Mouse (Mus musculus) liver, embryonic 12.5 days (tissue): ENCODE data around the gene Etv4. TPM values are rescaled to one million over a fixed set of nuclear protein-coding genes. Genes with fewer than 3 reads are reported as not detected.
A peak's percentile ranks its signal among the peaks of the same experiment; 100 is the strongest.

Experiments used
- ATAC-seq: fragments of 200-750 bp; cut with Nextera tagmentation; 2 replicates; pipeline ENCODE4 v1.8.0; 2017; ENCODE audit warnings: moderate number of reproducible peaks, mild to moderate bottlenecking, moderate library complexity
- H3K27ac ChIP-seq: fragments of 300-500 bp; sonication (generic); 2 replicates; pipeline ENCODE4 v1.5.1; 2016; ENCODE audit warnings: mild to moderate bottlenecking
- H3K27me3 ChIP-seq: fragments of 300-500 bp; sonication (generic); replicated peaks from 2 replicates; pipeline ENCODE4 v1.6.1; 2016; ENCODE audit warnings: mild to moderate bottlenecking, moderate library complexity
- H3K36me3 ChIP-seq: fragments of 300-500 bp; sonication (generic); 2 replicates; pipeline ENCODE4 v1.6.1; 2016; ENCODE audit warnings: mild to moderate bottlenecking, moderate library complexity
- H3K4me1 ChIP-seq: fragments of 300-500 bp; sonication (generic); 2 replicates; pipeline ENCODE4 v1.6.1; 2016
- H3K4me2 ChIP-seq: fragments of 300-500 bp; sonication (generic); 2 replicates; pipeline ENCODE4 v1.6.1; 2016; ENCODE audit warnings: mild to moderate bottlenecking, moderate library complexity
- H3K4me3 ChIP-seq: fragments of 300-500 bp; sonication (generic); 2 replicates; pipeline ENCODE4 v1.5.1; 2016; ENCODE audit warnings: mild to moderate bottlenecking, moderate library complexity
- H3K9ac ChIP-seq: fragments of 300-500 bp; sonication (generic); 2 replicates; pipeline ENCODE4 v1.6.1; 2016; ENCODE audit warnings: mild to moderate bottlenecking, moderate library complexity
- H3K9me3 ChIP-seq: fragments of 300-500 bp; sonication (generic); replicated peaks from 2 replicates; pipeline ENCODE4 v1.6.1; 2016; ENCODE audit warnings: mild to moderate bottlenecking, moderate library complexity
- WGBS: fragments of 180-500 bp; shearing (Covaris S2); methylation state at CpG from one replicate; pipeline ENCODE4 v1.1.7; 2016; ENCODE audit not compliant: insufficient replicate concordance; 5-methylcytosine and 5-hydroxymethylcytosine counted together
- polyA plus RNA-seq: library from polyadenylated mRNA; unstranded; fragments of >200 nt; fragmentation: Nextera tagmentation; extraction: Ambion mirVana; gene quantifications from 2 replicates; pipeline ENCODE4 v1.2.1, GENCODE M21; 2016

Gene Etv4
- 1.4 and 2.0 TPM in 2 replicates for polyA plus RNA-seq

DNA sequence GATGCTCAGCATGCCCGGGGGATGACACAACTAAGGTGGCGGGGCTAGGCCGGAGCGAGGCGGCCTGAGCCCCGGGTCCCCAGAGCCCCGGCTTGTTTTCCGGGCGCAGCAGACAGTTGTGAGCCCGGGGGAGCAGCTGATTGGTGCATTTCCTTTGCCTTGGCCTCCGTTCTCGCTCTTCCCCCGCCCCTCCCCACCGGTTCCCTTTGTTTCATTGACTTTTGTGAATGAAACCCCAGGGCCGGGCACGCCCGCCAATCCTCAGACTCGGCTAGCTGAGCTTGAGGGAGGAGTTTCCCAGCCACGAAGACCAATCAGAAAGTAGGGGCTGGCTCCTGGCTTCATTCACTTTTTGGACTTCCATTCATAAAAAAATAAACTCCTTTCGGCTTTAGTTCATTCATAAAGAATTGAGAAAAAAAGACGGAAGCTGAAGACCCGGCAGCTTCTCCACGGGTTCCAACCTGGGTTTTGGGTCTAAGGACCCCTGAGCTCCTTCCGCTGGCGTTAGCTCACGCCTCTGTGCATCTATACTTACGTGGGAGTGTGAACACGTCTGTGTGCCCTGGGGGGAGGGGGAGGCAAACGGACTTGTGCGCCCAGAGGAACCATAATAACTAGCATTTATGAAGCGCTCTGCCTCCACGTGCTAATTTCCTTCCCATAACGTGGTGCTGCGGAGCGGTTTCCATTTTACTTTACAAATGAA, at the start of gene Etv4:
Etv4 (minus strand) TSS at position 229 of the 709 bp plus-strand sequence.
- WGBS = under 1% methylated on average over 35 of the region's 35 CpGs
- Histone ChIP-seq H3K27ac (no peak within 1 kb of the TSS), H3K4me2 (peak within 1 kb of the TSS; percentile 82), H3K4me1 (peaks cover 20% of the 10 kb centered on the region), H3K36me3 (no peaks in the 10 kb centered on the region), H3K4me3 (peak within 1 kb of the TSS; percentile 55), H3K27me3 (peaks cover 99% of the 10 kb centered on the region), H3K9me3 (no peaks in the 10 kb centered on the region), H3K9ac (peak within 1 kb of the TSS; percentile 29)
- ATAC-seq = peak; percentile 73

DNA sequence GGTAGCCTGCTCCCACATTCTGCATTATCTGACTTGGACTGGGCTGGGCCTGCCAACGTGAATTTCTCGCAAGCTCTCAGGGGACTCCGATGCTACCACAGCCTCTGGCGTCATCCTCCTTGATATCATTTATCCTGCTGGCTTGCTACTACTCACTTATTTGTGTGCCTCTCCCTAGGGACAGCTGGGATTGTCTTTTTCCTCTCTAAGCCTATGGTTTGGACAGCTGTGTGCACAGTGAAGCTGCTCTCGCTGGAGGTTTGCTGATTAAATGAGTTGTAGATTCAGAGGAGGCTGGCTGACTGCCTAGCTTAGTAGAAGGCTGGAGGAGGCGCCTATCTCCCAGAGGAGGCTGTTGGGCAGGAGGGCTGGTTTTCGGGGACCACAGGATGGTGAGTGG, 46.8 kb upstream of the Etv4 start:
- Histone ChIP-seq H3K9ac (no peak overlapping the region), H3K9me3 (no peaks in the 10 kb centered on the region), H3K27ac (no peak overlapping the region), H3K27me3 (peaks cover 18% of the 10 kb centered on the region; the same call in 1 of the 2 replicates), H3K4me3 (no peak overlapping the region), H3K4me1 (no peaks in the 10 kb centered on the region), H3K4me2 (no peak overlapping the region), H3K36me3 (no peaks in the 10 kb centered on the region)
- 57% methylated on average over 7 of the region's 7 CpGs for WGBS
- ATAC-seq = no peak

DNA sequence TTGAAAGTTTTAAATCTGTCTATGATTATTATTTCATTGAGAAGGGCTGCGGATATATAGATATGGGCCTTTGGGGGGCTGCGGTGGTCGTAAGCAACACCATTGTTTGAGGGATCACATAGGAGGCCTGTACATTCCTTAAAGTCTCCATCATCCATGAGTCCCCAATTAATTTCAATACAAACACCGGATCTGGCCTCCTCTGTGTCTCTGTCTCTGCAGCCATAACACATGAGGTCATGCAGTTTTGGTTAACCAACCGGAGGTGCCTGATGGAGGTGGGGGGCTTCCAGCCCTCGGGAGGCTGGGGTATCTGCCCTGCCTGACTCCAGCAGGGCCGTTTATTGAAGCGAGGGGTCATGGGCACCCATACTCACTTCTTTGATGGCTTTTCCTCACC, 45.4 kb upstream of the Etv4 start:
- H3K4me3 ChIP-seq = no peak overlapping the region
- H3K9ac ChIP-seq = no peak overlapping the region
- no peak overlapping the region for H3K27ac ChIP-seq
- ATAC-seq = no peak
- H3K27me3 ChIP-seq = peaks cover 18% of the 10 kb centered on the region; the same call in 1 of the 2 replicates
- no peaks in the 10 kb centered on the region for H3K36me3 ChIP-seq
- H3K4me1 ChIP-seq = no peaks in the 10 kb centered on the region
- WGBS = 67% methylated on average over 8 of the region's 8 CpGs
- no peak overlapping the region for H3K4me2 ChIP-seq
- H3K9me3 ChIP-seq = no peaks in the 10 kb centered on the region

DNA sequence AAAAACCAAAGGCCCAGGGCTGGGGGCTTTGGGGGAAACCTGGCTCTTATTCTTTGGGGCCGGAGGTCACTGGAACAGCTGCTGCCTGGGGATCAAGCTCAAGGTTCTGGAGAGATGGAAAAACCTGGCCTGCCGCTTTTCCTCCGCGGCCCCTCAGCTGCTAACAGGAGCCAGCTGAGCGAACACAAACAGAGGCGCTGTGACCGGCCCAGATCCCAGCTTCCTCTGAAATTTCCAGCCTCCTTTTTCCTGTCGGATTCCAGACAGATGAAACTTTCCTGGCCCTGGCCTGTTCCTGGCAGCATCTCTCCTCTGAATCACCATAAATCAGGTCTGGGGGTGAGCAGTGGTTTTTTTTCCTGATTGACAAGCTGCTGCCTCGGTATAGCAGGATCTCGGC, 44.9 kb upstream of the Etv4 start:
- no peaks in the 10 kb centered on the region for H3K4me1 ChIP-seq
- H3K27ac ChIP-seq = no peak overlapping the region
- peaks cover 18% of the 10 kb centered on the region; the same call in 1 of the 2 replicates for H3K27me3 ChIP-seq
- H3K4me3 ChIP-seq = no peak overlapping the region
- no peaks in the 10 kb centered on the region for H3K9me3 ChIP-seq
- no peak overlapping the region for H3K9ac ChIP-seq
- WGBS = 42% methylated on average over 10 of the region's 10 CpGs
- H3K4me2 ChIP-seq = no peak overlapping the region
- no peaks in the 10 kb centered on the region for H3K36me3 ChIP-seq
- no peak for ATAC-seq

DNA sequence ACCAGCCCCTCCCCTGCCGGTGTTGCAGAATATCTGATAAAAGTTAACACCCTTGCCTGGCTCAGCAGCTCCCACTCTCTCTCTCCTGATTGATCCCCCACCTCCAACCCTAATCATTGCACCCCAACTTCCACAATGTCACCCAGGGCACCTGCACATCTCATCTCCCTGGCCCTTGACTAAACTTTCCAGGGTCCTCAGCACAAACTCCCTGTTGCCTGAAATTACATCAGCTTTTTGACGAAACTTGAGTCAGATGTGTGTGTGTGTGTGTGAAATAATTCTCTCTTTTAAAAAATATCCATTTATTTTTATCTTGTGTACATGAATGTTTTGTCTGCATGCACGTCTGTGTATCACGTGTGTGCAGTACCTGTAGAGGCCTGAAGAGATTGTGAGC, 43.5 kb upstream of the Etv4 start:
- Histone ChIP-seq H3K27me3 (peaks cover 18% of the 10 kb centered on the region; the same call in 1 of the 2 replicates), H3K4me2 (no peak overlapping the region), H3K4me1 (no peaks in the 10 kb centered on the region), H3K36me3 (no peaks in the 10 kb centered on the region), H3K9ac (no peak overlapping the region), H3K4me3 (no peak overlapping the region), H3K27ac (no peak overlapping the region), H3K9me3 (no peaks in the 10 kb centered on the region)
- no peak for ATAC-seq
- 61% methylated on average over 4 of the region's 4 CpGs for WGBS

DNA sequence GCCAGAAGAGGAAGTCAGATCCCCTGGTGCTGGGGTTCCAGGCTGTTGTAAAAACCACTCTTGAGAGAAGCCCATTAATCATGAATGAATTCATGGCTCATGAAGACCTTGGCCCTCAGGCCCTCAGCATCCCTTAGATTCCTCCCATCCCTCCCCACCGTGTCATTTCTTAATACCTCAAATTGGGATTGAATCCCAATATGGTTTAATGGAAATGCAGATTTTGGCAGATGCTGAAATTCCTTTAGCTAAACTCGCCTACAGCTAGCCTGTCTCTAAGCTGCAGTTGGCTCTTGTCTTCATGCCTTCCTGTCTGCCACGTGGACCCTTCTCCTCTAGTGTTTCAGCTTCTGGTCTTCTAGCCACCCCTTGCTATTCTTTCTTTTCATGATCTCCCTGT, 38.0 kb upstream of the Etv4 start:
- no peak overlapping the region for H3K27ac ChIP-seq
- no peaks in the 10 kb centered on the region for H3K36me3 ChIP-seq
- no peaks in the 10 kb centered on the region for H3K4me1 ChIP-seq
- H3K9me3 ChIP-seq = no peaks in the 10 kb centered on the region; the same call in 1 of the 2 replicates
- ATAC-seq = no peak
- 51% methylated on average over 3 of the region's 3 CpGs for WGBS
- H3K4me2 ChIP-seq = no peak overlapping the region
- H3K4me3 ChIP-seq = no peak overlapping the region
- H3K9ac ChIP-seq = no peak overlapping the region
- no peaks in the 10 kb centered on the region for H3K27me3 ChIP-seq

DNA sequence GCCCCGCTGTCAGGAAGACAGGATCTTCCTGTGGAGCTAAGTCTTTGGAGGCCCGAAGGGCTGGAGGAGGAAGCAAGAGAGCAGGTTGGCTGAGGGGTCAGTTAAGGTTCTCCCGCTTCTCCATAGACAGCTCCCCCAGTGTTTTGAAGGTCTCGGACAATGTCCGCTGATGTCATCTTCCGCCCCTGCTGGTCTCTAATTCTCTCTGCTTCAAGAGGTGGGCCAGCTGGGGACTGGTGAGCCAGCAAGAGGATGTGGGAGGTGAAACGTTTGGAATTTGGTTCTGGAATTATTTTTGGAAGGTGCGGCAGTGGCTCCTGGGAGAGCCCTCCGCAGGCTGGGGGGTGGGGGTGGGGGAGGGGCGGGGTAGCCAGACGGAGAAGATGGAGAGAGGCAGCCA, 35.7 kb upstream of the Etv4 start:
- Histone ChIP-seq H3K4me3 (no peak overlapping the region), H3K4me1 (no peaks in the 10 kb centered on the region), H3K9me3 (no peaks in the 10 kb centered on the region; the same call in 1 of the 2 replicates), H3K27ac (no peak overlapping the region), H3K4me2 (no peak overlapping the region), H3K9ac (no peak overlapping the region), H3K36me3 (no peaks in the 10 kb centered on the region), H3K27me3 (peaks cover 8% of the 10 kb centered on the region)
- WGBS = 35% methylated on average over 11 of the region's 11 CpGs
- no peak for ATAC-seq

DNA sequence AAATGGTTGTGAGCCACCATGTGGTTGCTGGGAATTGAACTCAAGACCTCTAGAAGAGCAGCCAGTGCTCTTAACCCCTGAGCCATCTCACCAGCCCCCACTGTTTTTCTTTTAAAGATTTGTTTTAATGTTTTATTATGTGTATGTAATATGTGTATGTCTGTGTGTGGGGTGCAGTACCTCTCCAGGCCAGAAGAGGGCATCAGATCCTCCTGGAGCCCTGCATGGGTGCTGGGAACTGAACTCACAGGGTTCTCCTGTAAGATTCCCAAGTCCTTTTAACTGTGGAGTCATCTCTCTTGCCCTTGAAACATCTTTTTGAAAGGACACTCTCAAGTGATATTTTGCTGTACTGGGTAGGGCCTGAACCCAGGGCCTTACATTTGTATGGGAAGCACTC, 34.7 kb upstream of the Etv4 start:
- no peak for ATAC-seq
- no peak overlapping the region for H3K4me3 ChIP-seq
- no peaks in the 10 kb centered on the region; the same call in 1 of the 2 replicates for H3K9me3 ChIP-seq
- no peaks in the 10 kb centered on the region for H3K36me3 ChIP-seq
- no peak overlapping the region for H3K27ac ChIP-seq
- 0 out of 2 replicates have a peak, but pooled peaks cover 8% of the 10 kb centered on the region for H3K4me1 ChIP-seq
- H3K4me2 ChIP-seq = no peak overlapping the region
- peaks cover 19% of the 10 kb centered on the region for H3K27me3 ChIP-seq
- H3K9ac ChIP-seq = no peak overlapping the region

DNA sequence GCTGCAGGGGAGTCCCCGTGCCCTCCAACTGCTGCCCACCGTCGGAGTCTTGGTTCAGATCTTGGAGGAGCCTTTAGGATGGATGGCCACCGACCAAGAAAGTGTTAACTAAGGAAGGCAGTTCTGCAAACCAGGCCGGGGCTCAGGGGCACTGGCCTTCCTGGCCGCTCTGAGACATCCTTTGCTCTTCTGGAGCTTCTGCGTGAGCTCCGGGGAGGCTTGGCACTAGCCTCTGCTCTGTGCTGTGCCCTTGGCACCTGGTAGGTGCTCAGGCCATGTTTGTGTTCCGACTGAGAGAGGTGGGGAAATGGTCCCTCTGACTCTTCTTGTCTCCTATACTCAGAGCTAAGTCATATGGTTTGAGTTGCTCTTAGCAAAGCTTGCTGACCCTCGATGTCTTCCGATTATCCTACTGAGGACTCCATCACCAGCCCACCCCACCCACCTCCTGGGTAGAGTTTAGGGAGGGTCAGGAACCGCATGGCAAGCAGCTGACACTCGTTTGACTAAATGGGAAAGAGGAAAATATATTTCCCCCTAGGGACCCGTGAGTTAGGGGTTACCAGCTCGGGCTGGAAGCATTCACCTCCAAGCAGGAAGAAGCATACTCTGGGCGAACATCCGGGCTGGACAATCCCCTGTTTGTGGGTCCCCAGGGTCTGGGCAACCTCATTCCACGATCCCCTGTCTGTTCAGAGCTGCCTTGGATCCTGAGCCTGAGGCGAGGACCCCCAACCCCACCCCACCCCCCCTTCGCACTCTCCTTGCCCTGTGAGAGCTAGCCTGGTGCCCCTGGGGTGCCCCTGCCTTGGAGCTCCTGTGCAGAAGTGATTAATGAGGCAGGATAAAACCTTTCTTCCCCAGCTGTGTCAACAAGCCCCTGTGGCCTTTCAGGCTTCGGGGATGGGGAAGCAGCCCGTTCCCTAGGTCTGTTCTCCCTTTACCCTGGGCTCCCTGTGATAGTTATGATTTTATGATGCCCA, 30.2 kb upstream of the Etv4 start:
- no peak overlapping the region for H3K4me3 ChIP-seq
- H3K9ac ChIP-seq = no peak overlapping the region
- no peak overlapping the region for H3K27ac ChIP-seq
- H3K4me1 ChIP-seq = 0 out of 2 replicates have a peak, but pooled peaks cover 9% of the 10 kb centered on the region
- 24% methylated on average over 22 of the region's 22 CpGs for WGBS
- ATAC-seq = no peak
- H3K4me2 ChIP-seq = peak overlapping the region; percentile 35; the same call in 1 of the 2 replicates
- H3K9me3 ChIP-seq = no peaks in the 10 kb centered on the region; the same call in 1 of the 2 replicates
- H3K36me3 ChIP-seq = no peaks in the 10 kb centered on the region
- H3K27me3 ChIP-seq = peaks cover 40% of the 10 kb centered on the region

DNA sequence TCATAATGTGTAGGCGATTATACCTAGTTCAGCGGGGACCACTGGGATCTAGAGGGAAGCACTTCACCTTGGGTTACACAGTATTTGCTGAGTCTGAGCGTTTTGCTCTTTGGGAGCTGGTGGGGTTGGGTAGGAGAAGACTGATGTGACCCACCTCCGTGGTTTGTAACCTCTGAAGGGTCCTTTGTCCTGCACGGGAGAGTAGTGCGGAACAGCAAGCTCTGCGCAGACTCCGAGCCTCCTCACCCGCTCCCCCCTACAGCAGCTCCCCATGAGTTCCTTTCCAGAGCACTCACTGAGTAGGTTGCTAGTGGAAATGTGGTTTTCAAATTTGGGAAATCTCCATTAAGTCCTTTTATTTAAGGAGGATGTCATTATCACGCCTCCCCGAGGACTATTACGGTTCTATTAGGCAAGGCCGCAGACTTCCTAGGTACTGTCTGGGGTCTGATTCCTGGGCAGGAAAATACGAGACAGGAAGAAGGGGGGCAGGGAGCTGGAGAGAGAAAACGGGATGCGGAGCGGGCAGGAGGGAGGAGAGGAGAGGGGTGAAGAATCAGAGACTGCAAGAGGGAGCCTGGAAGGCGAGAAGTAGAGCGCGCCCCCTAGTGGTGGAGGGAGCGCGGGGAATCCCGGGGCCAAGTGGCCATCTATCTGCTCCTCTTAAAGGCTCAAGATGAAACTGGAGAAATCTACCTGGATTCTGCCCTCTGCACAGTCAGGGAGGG, 29.4 kb upstream of the Etv4 start:
- H3K9ac ChIP-seq = no peak overlapping the region
- no peak overlapping the region for H3K4me3 ChIP-seq
- H3K9me3 ChIP-seq = no peaks in the 10 kb centered on the region
- 20% methylated on average over 23 of the region's 23 CpGs for WGBS
- H3K27me3 ChIP-seq = peaks cover 45% of the 10 kb centered on the region
- 0 out of 2 replicates have a peak, but pooled peaks cover 9% of the 10 kb centered on the region for H3K4me1 ChIP-seq
- H3K4me2 ChIP-seq = peak overlapping the region; percentile 35
- H3K36me3 ChIP-seq = no peaks in the 10 kb centered on the region
- no peak overlapping the region for H3K27ac ChIP-seq
- ATAC-seq = no peak

DNA sequence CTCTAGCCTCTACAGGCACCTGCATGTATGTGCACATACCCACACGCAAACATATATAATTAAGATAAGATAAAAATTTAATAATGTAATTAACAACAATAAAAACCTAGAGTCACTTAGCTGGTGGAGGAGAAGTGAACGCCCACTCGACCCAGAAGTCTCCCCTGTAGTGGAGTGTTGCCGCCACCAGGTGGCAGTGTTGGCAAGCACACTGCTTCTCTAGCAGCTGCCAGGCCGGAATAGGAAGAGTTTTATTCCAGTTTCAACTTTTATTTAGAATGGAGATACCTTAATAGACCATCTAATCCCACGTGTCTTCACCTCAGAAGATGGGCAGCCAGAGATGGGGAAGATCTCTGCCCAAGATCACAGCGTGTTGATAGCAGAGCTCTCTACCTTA, 28.1 kb upstream of the Etv4 start:
- 0 out of 2 replicates have a peak, but pooled peaks cover 9% of the 10 kb centered on the region for H3K4me1 ChIP-seq
- H3K36me3 ChIP-seq = no peaks in the 10 kb centered on the region
- H3K4me2 ChIP-seq = no peak overlapping the region
- ATAC-seq = no peak
- no peak overlapping the region for H3K4me3 ChIP-seq
- H3K27me3 ChIP-seq = peaks cover 49% of the 10 kb centered on the region
- WGBS = 2% methylated on average over 7 of the region's 7 CpGs
- H3K9me3 ChIP-seq = no peaks in the 10 kb centered on the region
- no peak overlapping the region for H3K27ac ChIP-seq
- H3K9ac ChIP-seq = no peak overlapping the region
